Mouse (Mus musculus) heart, adult 2 months (tissue): Measurements from ENCODE around the gene Hspa1a. TPM values are rescaled to one million over a fixed set of nuclear protein-coding genes. Genes with fewer than 3 reads are reported as not detected.

Experiments
- DNase-seq, 2 experiments: peaks; one replicate each; pipeline ENCODE4 v3.0.0; 2021
- H3K27ac ChIP-seq: fragments of 200-600 bp; 2 replicates; pipeline ENCODE4 v1.8.1; 2022
- H3K27me3 ChIP-seq: fragments of 200-500 bp; 2 replicates; pipeline ENCODE4 v1.6.1; 2012; ENCODE audit warnings: mild to moderate bottlenecking, low read length, inconsistent platforms, mixed read lengths; ENCODE audit not compliant: control insufficient read depth, insufficient read depth
- H3K36me3 ChIP-seq: fragments of 200-500 bp; 2 replicates; pipeline ENCODE4 v1.6.1; 2012; ENCODE audit warnings: low read length, inconsistent platforms; ENCODE audit not compliant: control insufficient read depth, insufficient read depth
- H3K4me1 ChIP-seq: fragments of 200-500 bp; 2 replicates; pipeline ENCODE4 v1.6.1; 2011; ENCODE audit warnings: low read length; ENCODE audit not compliant: control insufficient read depth, insufficient read depth
- H3K4me3 ChIP-seq: fragments of 200-600 bp; 2 replicates; pipeline ENCODE4 v1.8.1; 2022
- H3K79me2 ChIP-seq: fragments of 200-500 bp; replicated peaks from 2 replicates; pipeline ENCODE4 v1.6.1; 2012; ENCODE audit warnings: mild to moderate bottlenecking, inconsistent platforms, low read length, moderate library complexity, mixed read lengths; ENCODE audit not compliant: control insufficient read depth, insufficient read depth
- H3K9ac ChIP-seq: fragments of 200-500 bp; 2 replicates; pipeline ENCODE4 v1.6.1; 2012; ENCODE audit warnings: low read depth, mild to moderate bottlenecking, control low read depth, inconsistent platforms, low read length, mixed read lengths
- CTCF ChIP-seq: fragments of 200-600 bp; IDR thresholded peaks from 2 replicates; pipeline ENCODE4 v1.8.1; 2022; ENCODE audit warnings: antibody characterized with exemption, mild to moderate bottlenecking, moderate library complexity
- EP300 ChIP-seq: fragments of 200-500 bp; IDR thresholded peaks from 2 replicates; pipeline ENCODE4 v1.6.1; 2011; ENCODE audit warnings: low read depth, low read length, control low read depth; ENCODE audit not compliant: insufficient read depth
- POLR2A ChIP-seq: fragments of 200-500 bp; IDR thresholded peaks from 2 replicates; pipeline ENCODE4 v1.6.1; 2011; ENCODE audit warnings: mild to moderate bottlenecking, low read depth, low read length, control low read depth; ENCODE audit not compliant: insufficient read depth
- WGBS: fragments of 180-500 bp; shearing (Covaris S2); methylation state at CpG from one replicate; pipeline ENCODE4 v1.1.7; 2018; 5-methylcytosine and 5-hydroxymethylcytosine counted together
- intact Hi-C: fragments of 180-260 bp; cut with DNase I; formaldehyde crosslinking; loops from one replicate; pipeline ENCODE4 v1.15.1; 2025
- polyA plus RNA-seq: library from polyadenylated mRNA; depleted of rRNA; stranded (reverse); fragments of >200 nt; gene quantifications from 2 replicates; pipeline ENCODE4 v1.2.3, GENCODE M21; 2012
- total RNA-seq, 2 experiments: library from RNA; stranded (reverse); gene quantifications; 2 replicates each; pipeline ENCODE4 v1.2.3; 2021

The Hspa1a gene
- total and polyA plus RNA-seq, 3 experiments: 3.3 to 9.8 (median 5.9) TPM

- DNase-seq: no peak
- WGBS: 93% methylated on average over 4 of the region's 4 CpGs
- Histone ChIP-seq H3K4me3 (no peak overlapping the region), H3K4me1 (no peaks in the 10 kb centered on the region; the same call in 1 of the 2 replicates), H3K79me2 (no peaks in the 10 kb centered on the region), H3K27me3 (no peaks in the 10 kb centered on the region), H3K36me3 (no peaks in the 10 kb centered on the region), H3K27ac (no peak overlapping the region), H3K9ac (no peak overlapping the region)
- intact Hi-C loops: no loop called here
- TF ChIP-seq POLR2A (no peak), CTCF (no peak), EP300 (no peak)
Observed at GRCm38 (mm10) chr17:34953904-34954303, 18.1 kb downstream of the Hspa1a start.

- TF ChIP-seq POLR2A (no peak), CTCF (no peak)
- intact Hi-C loops: no loop called here
Observed at GRCm38 (mm10) chr17:34953258-34953657, 18.7 kb downstream of the Hspa1a start.

GRCm38 (mm10) chr17:34952378-34953040, 19.4 kb downstream of the Hspa1a start:
- no peaks in the 10 kb centered on the region; the same call in 1 of the 2 replicates for H3K4me1 ChIP-seq
- DNase-seq: peak; percentile 83 to 88
- intact Hi-C loops: loop anchor here (1.0 kb wide), 1 partner anchor 28 kb away; no protein-coding TSS in a partner anchor
- H3K4me3 ChIP-seq: peak overlapping the region; percentile 86
- peak; percentile 64; the same call in 1 of the 2 replicates for TF ChIP-seq EP300
- TF ChIP-seq CTCF: peak; percentile 94
- peak; percentile 93 for TF ChIP-seq POLR2A
- H3K27me3 ChIP-seq: no peaks in the 10 kb centered on the region
- under 1% methylated on average over 23 of the region's 23 CpGs for WGBS
- no peaks in the 10 kb centered on the region for H3K36me3 ChIP-seq
- H3K79me2 ChIP-seq: no peaks in the 10 kb centered on the region
- H3K27ac ChIP-seq: peak overlapping the region; percentile 95
- H3K9ac ChIP-seq: peak overlapping the region; percentile 96

More at GRCm38 (mm10) chr17:34953258-34953657, 18.7 kb downstream of the Hspa1a start:
- Histone ChIP-seq H3K4me3 (no peak overlapping the region), H3K27me3 (no peaks in the 10 kb centered on the region), H3K79me2 (no peaks in the 10 kb centered on the region), H3K4me1 (no peaks in the 10 kb centered on the region; the same call in 1 of the 2 replicates), H3K27ac (no peak overlapping the region), H3K36me3 (no peaks in the 10 kb centered on the region), H3K9ac (no peak overlapping the region)
- WGBS: 73% methylated on average over 3 of the region's 3 CpGs
- no peak for DNase-seq

GRCm38 (mm10) chr17:34951636-34952377, 20.1 kb downstream of the Hspa1a start:
- peak overlapping the region; percentile 95 for H3K27ac ChIP-seq
- DNase-seq: no peak
- H3K4me1 ChIP-seq: no peaks in the 10 kb centered on the region; the same call in 1 of the 2 replicates
- H3K4me3 ChIP-seq: peak overlapping the region; percentile 86
- H3K27me3 ChIP-seq: no peaks in the 10 kb centered on the region
- peak overlapping the region; percentile 96 for H3K9ac ChIP-seq
- TF ChIP-seq POLR2A (no peak), CTCF (no peak), EP300 (no peak)
- WGBS: under 1% methylated on average over 29 of the region's 29 CpGs
- intact Hi-C loops: loop anchor here (1.0 kb wide), 1 partner anchor 28 kb away; no protein-coding TSS in a partner anchor
- no peaks in the 10 kb centered on the region for H3K79me2 ChIP-seq
- H3K36me3 ChIP-seq: no peaks in the 10 kb centered on the region

GRCm38 (mm10) chr17:34950514-34951455, 21.2 kb downstream of the Hspa1a start:
- no peaks in the 10 kb centered on the region for H3K79me2 ChIP-seq
- H3K9ac ChIP-seq: no peak overlapping the region
- no peak overlapping the region for H3K27ac ChIP-seq
- H3K4me1 ChIP-seq: no peaks in the 10 kb centered on the region; the same call in 1 of the 2 replicates
- no peaks in the 10 kb centered on the region for H3K27me3 ChIP-seq
- intact Hi-C loops: no loop called here
- DNase-seq: no peak
- whole genome bisulfite sequencing: 44% methylated on average over 10 of the region's 10 CpGs
- H3K4me3 ChIP-seq: no peak overlapping the region; the same call in 1 of the 2 replicates
- no peaks in the 10 kb centered on the region for H3K36me3 ChIP-seq
- peak; percentile 36 for TF ChIP-seq CTCF
- no peak for TF ChIP-seq EP300
